Mouse (Mus musculus): ENCODE results near the gene Tsen34. TPM values are rescaled to one million over a fixed set of nuclear protein-coding genes. Genes with fewer than 3 reads are reported as not detected.
A peak's percentile ranks its signal among the peaks of the same experiment; 100 is the strongest.

Tsen34 gene
- 46.1 and 50.9 TPM in 2 replicates for polyA plus RNA-seq (2015; fragmentation: Nextera tagmentation; extraction: Ambion mirVana)

DNA sequence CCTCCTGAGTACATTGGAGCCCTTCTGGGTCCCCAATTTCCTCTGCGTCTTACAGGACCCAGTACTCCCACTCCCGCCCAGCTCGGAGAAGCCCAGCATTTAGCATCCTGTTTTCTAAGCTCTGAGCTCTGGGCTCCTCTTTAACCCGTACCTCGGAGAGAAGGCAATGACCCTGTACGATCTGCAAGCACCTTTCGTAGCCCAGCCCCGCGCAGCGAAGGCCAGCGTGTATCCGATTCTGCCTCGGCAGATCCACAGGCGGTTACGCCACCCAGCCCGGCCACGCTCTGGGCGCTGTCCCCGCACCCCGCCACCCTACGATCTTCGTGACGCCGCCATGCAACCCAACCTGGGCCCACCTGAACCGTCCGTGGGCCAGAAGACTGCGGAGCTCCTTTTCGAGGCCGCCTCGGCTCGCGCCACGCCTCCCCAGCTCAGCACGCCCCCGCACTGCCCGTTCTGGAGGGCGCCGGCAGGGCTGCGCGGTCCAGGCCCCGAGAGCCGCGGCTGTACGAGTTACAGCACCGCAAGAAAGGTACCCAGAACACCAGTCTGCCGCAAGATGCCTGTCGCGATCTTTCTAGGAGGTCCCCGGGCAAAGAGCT lies at the start of gene Tsen34:
Gene Tsen34, plus strand, starts transcription at position 482 of the 605 bp plus-strand sequence.
- H3K36me3 ChIP-seq (replicated peaks; ENCODE audit: insufficient read depth, low read length) = peaks cover 7% of the 10 kb centered on the region
- peak within 1 kb of the TSS; percentile 93 for H3K4me2 ChIP-seq (ENCODE audit: low read depth, low read length)
- WGBS (ENCODE audit: insufficient replicate concordance) = under 1% methylated on average over 49 of the region's 49 CpGs
- TF ChIP-seq EP300 (IDR thresholded peaks at IDR 0.05; ENCODE audit: low read depth) (no peak), CTCF (IDR thresholded peaks at IDR 0.05; ENCODE audit: low read depth) (peak; percentile 40)
- peak within 1 kb of the TSS; percentile 73 for H3K4me3 ChIP-seq (ENCODE audit: low read depth, low read length)
- H3K4me1 ChIP-seq (ENCODE audit: insufficient read depth) = peaks cover 19% of the 10 kb centered on the region
- H3K27me3 ChIP-seq (ENCODE audit: insufficient read depth, low read length) = no peaks in the 10 kb centered on the region
- no peak for DNase-seq
- peak within 1 kb of the TSS; percentile 88 for H3K27ac ChIP-seq (ENCODE audit: low read depth)
- peak; percentile 40 for ATAC-seq
- peak within 1 kb of the TSS; percentile 79 for H3K9ac ChIP-seq (replicated peaks)
- no peaks in the 10 kb centered on the region for H3K9me3 ChIP-seq (ENCODE audit: low read length)

DNA sequence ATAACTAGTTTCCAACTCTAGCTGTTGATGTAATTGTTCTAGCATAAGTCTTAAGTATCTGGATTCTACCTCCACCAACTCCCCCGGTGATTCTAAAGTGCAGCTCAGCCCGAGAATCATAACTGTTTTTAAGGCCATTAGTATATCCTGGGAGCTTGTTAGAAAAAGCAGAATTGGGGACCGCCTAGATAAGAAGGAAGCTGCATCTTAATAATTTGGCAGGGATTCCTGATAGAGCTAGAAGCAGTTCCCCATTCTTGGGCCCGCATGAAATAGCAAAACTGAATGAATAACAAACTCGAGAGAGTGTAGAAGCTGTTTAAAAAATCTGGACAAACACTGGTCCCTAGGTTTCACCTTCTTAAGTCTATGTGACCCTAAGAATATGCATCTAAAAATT lies 49.3 kb upstream of the Tsen34 start:
- H3K27ac ChIP-seq (ENCODE audit: low read depth) = no peak overlapping the region
- ATAC-seq = no peak
- H3K4me2 ChIP-seq (ENCODE audit: low read depth, low read length) = no peak overlapping the region
- H3K4me1 ChIP-seq (ENCODE audit: insufficient read depth) = peaks cover 23% of the 10 kb centered on the region
- H3K9me3 ChIP-seq (ENCODE audit: low read length) = no peaks in the 10 kb centered on the region
- DNase-seq = no peak
- TF ChIP-seq CTCF (IDR thresholded peaks at IDR 0.05; ENCODE audit: low read depth) (no peak), EP300 (IDR thresholded peaks at IDR 0.05; ENCODE audit: low read depth) (no peak)
- peaks cover 33% of the 10 kb centered on the region for H3K36me3 ChIP-seq (replicated peaks; ENCODE audit: insufficient read depth, low read length)
- H3K27me3 ChIP-seq (ENCODE audit: insufficient read depth, low read length) = no peaks in the 10 kb centered on the region
- H3K4me3 ChIP-seq (ENCODE audit: low read depth, low read length) = no peak overlapping the region
- WGBS (ENCODE audit: insufficient replicate concordance) = 36% methylated on average over 5 of the region's 5 CpGs
- H3K9ac ChIP-seq (replicated peaks) = no peak overlapping the region

GRCm38 (mm10) chr7:3643843-3644242 lies 48.8 kb upstream of the Tsen34 start:
- peak overlapping the region; percentile 74 for H3K4me2 ChIP-seq (ENCODE audit: low read depth, low read length)
- DNase-seq (no peak), ATAC-seq (no peak)
- H3K4me3 ChIP-seq (ENCODE audit: low read depth, low read length) = peak overlapping the region; percentile 32
- H3K27me3 ChIP-seq (ENCODE audit: insufficient read depth, low read length) = no peaks in the 10 kb centered on the region
- WGBS (ENCODE audit: insufficient replicate concordance) = 16% methylated on average over 9 of the region's 9 CpGs
- TF ChIP-seq CTCF (IDR thresholded peaks at IDR 0.05; ENCODE audit: low read depth) (no peak), EP300 (IDR thresholded peaks at IDR 0.05; ENCODE audit: low read depth) (no peak)
- H3K27ac ChIP-seq (ENCODE audit: low read depth) = no peak overlapping the region
- H3K9me3 ChIP-seq (ENCODE audit: low read length) = no peaks in the 10 kb centered on the region
- H3K36me3 ChIP-seq (replicated peaks; ENCODE audit: insufficient read depth, low read length) = peaks cover 29% of the 10 kb centered on the region
- H3K4me1 ChIP-seq (ENCODE audit: insufficient read depth) = peaks cover 23% of the 10 kb centered on the region
- no peak overlapping the region for H3K9ac ChIP-seq (replicated peaks)

DNA sequence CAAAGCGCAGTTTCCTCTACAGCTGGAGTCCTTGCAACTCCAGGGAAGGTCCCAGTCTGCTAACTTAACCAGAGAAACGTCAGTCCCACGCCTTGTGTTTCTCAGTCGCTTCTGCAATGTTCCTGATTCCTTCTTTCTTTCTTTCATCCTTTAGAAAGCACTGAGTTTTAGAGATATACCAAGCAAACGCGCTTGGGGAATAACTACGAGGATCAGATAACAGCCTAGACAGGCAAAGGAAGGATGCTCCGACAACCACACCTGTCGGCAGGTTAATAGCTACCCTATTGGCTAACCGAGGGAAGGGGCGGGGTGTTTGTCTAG lies 48.4 kb upstream of the Tsen34 start:
- Histone ChIP-seq H3K9ac (replicated peaks) (no peak overlapping the region), H3K36me3 (replicated peaks; ENCODE audit: insufficient read depth, low read length) (peaks cover 24% of the 10 kb centered on the region), H3K4me1 (ENCODE audit: insufficient read depth) (peaks cover 23% of the 10 kb centered on the region), H3K4me3 (ENCODE audit: low read depth, low read length) (peak overlapping the region; percentile 32), H3K27me3 (ENCODE audit: insufficient read depth, low read length) (no peaks in the 10 kb centered on the region), H3K4me2 (ENCODE audit: low read depth, low read length) (peak overlapping the region; percentile 74), H3K9me3 (ENCODE audit: low read length) (no peaks in the 10 kb centered on the region), H3K27ac (ENCODE audit: low read depth) (peak overlapping the region; percentile 69)
- TF ChIP-seq CTCF (IDR thresholded peaks at IDR 0.05; ENCODE audit: low read depth) (no peak), EP300 (IDR thresholded peaks at IDR 0.05; ENCODE audit: low read depth) (no peak)
- DNase-seq (peak; percentile 92), ATAC-seq (no peak)
- 1% methylated on average over 11 of the region's 11 CpGs for WGBS (ENCODE audit: insufficient replicate concordance)

- peaks cover 23% of the 10 kb centered on the region for H3K4me1 ChIP-seq (ENCODE audit: insufficient read depth)
- H3K9ac ChIP-seq (replicated peaks) = peak within 1 kb of the TSS; percentile 100
- peaks cover 20% of the 10 kb centered on the region for H3K36me3 ChIP-seq (replicated peaks; ENCODE audit: insufficient read depth, low read length)
- TF ChIP-seq EP300 (IDR thresholded peaks at IDR 0.05; ENCODE audit: low read depth) (no peak; the same call in 1 of the 2 replicates), CTCF (IDR thresholded peaks at IDR 0.05; ENCODE audit: low read depth) (no peak)
- WGBS (ENCODE audit: insufficient replicate concordance) = under 1% methylated on average over 54 of the region's 58 CpGs
- DNase-seq (peak; percentile 97), ATAC-seq (peak; percentile 97)
- no peaks in the 10 kb centered on the region for H3K27me3 ChIP-seq (ENCODE audit: insufficient read depth, low read length)
- peak within 1 kb of the TSS; percentile 93 for H3K4me2 ChIP-seq (ENCODE audit: low read depth, low read length)
- H3K27ac ChIP-seq (ENCODE audit: low read depth) = peak within 1 kb of the TSS; percentile 98
- H3K9me3 ChIP-seq (ENCODE audit: low read length) = no peaks in the 10 kb centered on the region
- peak within 1 kb of the TSS; percentile 100 for H3K4me3 ChIP-seq (ENCODE audit: low read depth, low read length)
These were observed 47.8 kb upstream of the Tsen34 start, which contains the start of gene Cnot3 for GRCm38 (mm10) chr7:3644672-3645487. TSS of gene Cnot3 (plus strand) at chr7:3645268.

- H3K4me1 ChIP-seq (ENCODE audit: insufficient read depth) = peaks cover 23% of the 10 kb centered on the region
- no peaks in the 10 kb centered on the region for H3K27me3 ChIP-seq (ENCODE audit: insufficient read depth, low read length)
- no peak for DNase-seq
- ATAC-seq = no peak; the same call in 1 of the 2 replicates
- H3K4me3 ChIP-seq (ENCODE audit: low read depth, low read length) = peak overlapping the region; percentile 100
- peak overlapping the region; percentile 93 for H3K4me2 ChIP-seq (ENCODE audit: low read depth, low read length)
- under 1% methylated on average over 41 of the region's 58 CpGs for WGBS (ENCODE audit: insufficient replicate concordance)
- H3K9ac ChIP-seq (replicated peaks) = peak overlapping the region; percentile 100
- H3K27ac ChIP-seq (ENCODE audit: low read depth) = peak overlapping the region; percentile 98
- TF ChIP-seq EP300 (IDR thresholded peaks at IDR 0.05; ENCODE audit: low read depth) (no peak), CTCF (IDR thresholded peaks at IDR 0.05; ENCODE audit: low read depth) (no peak)
- no peaks in the 10 kb centered on the region for H3K9me3 ChIP-seq (ENCODE audit: low read length)
- peaks cover 22% of the 10 kb centered on the region for H3K36me3 ChIP-seq (replicated peaks; ENCODE audit: insufficient read depth, low read length)
These were observed 47.1 kb upstream of the Tsen34 start for GRCm38 (mm10) chr7:3645488-3646025.
